Mouse (Mus musculus): ENCODE data around the gene Cdkn2c.
"Not testable (repeated sequence)": the region's sequence is repeated elsewhere in the genome, so short reads cannot be mapped to it uniquely, and the experiment has no call there.

The Cdkn2c gene

DNA sequence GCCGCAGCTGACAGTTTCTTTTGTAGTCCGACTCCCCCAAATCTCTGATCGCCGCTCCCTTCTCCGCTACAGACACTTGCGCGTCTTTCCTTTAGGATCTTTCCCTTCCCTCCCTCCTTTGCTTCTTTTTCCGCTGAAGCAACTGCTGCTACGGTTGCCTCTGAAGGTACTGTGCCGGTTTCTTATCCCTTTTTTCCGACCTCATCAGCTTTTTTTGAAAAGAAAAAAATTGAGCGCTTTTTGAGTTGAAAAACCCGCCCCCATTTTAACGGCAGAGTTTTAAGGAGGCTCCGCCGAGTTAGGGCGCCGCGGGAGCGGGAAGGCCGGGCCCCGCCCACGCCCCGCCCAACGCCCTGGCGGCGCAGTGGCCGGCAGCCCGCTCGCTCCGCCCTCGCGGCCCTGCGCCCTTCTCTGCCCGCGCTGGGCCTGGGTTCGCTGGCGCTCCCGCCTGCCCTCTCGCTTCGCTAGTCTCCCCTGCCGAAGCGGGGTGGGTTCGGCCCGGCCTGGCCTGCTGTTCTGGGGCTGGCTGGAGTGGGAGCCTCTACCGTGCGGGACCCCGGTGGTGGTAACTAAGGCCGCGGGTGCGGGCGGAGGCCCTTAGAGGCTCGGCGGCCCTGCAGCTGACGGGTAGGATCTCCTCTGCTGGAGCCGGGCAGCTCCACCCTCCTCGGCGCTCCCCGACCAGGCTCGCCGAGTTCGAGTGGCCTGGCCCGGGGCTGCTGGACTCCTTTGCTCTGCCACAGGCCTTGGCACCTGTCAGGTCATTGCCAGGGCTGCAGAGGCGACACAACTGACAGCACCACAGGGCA, at the start of gene Cdkn2c:
Gene Cdkn2c (minus strand): TSS at position 729 of the 809 bp plus-strand sequence.
- DNase-seq (ENCODE audit: low read depth, low spot score): peak; percentile 89

DNA sequence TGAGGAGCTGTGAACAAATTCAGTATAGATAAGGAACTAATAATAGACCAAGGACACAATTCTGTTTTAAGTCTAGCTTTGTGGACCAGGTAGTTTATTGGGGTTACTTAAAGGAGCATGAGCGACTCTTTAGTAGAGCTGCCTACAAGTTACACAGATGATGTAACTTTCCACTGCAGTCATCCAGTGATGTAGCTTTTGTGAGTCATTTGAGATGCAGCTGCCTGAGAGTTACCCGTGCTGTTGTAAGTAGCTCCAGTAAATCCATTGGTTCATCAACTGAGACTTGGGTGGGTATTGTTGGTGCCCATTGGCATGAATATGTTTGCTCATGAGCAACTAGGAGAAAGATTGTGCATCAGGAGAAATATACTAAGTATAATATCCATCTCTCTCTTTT, 38.4 kb upstream of the Cdkn2c start:
- no peak for DNase-seq (ENCODE audit: low read depth, low spot score)

DNA sequence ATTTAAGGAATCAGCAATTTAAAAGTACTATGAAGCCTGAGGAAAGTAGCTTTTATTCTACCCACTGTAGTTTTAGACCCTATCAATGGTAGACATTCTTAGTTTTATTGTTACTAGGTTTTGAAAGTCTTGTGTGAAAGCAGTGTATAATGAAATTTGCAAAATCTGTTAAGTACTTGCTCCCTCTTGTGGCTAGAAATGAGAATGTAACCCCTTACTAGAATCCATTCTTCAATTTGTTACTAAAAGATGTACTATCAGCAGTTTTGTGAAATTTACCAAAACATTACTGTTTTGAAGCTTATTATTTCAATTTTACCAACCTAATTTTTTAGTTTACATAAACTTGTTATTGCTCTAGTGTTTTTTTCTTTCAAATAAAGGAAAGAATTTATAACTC, 36.6 kb upstream of the Cdkn2c start:
- peak; percentile 65 for DNase-seq (ENCODE audit: low read depth, low spot score)

DNA sequence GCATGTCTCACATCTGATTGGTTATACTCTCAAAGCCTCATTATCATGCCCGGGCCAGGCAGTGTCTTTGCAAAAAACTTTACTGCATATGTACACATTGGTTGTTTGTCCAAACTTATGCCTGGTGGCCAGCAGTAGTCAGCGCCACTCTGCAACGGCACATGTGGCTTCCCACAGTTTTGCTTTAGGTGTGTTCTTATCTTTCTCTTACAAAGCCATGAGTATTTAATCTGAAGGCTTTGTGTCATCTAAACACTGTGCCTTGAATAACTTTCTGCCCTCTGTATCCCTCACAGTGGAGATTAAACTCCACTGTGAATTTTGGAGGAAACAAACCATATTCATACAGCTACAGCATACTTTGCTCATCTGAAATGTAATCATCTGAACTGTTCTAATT, 33.7 kb upstream of the Cdkn2c start:
- DNase-seq (ENCODE audit: low read depth, low spot score): not testable (repeated sequence)

DNA sequence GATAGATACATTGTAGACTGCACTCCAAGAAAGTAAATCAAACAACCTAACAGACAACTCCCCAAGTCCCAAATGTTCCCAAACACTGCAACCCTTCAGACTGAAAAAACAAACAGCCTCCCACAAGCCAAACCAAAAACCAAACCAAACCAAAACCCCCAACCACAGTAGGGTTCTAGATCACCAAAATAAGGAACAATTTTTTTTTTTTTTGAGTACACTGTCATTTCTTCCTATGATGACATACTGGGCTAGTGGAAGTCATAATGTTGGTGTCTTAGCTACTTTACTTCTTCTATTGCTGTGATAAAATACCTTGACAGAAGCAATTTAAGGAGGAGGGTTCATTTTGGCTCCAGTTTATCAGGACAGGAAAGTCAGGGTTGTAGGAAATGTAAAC, 25.7 kb upstream of the Cdkn2c start:
- DNase-seq (ENCODE audit: low read depth, low spot score): no peak

DNA sequence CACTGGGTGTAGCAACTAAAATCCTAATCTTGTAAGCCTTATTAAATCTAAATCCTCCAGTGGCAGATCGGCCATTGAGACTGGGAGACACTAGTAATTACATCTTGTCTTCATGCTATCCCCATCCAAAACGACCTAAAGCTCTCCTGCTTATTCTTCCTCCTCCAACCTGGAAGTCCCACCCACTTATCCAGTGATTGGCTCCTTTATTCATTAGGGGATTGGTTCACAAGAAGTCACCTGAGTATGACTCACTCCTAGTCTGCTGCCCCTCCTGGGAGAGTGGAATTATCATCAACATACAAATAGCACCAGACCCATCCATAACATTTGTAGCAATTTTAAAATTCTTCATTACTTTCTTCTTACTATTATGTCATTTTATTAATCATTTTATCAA, 16.6 kb upstream of the Cdkn2c start:
- no peak for DNase-seq (ENCODE audit: low read depth, low spot score)

DNA sequence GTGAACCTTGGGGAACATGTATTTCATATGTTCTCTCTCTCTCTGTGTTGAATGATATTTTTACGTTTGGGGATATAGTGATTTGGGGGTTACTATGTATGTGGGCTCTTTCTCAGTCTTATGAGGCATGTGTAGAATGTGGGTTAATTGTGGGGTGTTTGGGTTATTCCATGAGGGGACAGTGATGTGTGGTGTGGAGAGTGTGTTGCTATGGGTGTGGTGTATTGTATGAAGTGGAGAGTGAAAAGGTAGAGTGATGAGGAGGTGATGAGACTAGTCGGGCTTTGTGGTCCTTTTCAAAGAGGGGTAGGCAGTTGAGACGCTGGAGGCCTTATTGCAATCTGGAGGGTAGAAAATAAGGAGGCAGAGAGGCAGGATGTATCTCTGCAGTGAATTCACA, 10.2 kb upstream of the Cdkn2c start:
- DNase-seq (ENCODE audit: low read depth, low spot score): no peak

DNA sequence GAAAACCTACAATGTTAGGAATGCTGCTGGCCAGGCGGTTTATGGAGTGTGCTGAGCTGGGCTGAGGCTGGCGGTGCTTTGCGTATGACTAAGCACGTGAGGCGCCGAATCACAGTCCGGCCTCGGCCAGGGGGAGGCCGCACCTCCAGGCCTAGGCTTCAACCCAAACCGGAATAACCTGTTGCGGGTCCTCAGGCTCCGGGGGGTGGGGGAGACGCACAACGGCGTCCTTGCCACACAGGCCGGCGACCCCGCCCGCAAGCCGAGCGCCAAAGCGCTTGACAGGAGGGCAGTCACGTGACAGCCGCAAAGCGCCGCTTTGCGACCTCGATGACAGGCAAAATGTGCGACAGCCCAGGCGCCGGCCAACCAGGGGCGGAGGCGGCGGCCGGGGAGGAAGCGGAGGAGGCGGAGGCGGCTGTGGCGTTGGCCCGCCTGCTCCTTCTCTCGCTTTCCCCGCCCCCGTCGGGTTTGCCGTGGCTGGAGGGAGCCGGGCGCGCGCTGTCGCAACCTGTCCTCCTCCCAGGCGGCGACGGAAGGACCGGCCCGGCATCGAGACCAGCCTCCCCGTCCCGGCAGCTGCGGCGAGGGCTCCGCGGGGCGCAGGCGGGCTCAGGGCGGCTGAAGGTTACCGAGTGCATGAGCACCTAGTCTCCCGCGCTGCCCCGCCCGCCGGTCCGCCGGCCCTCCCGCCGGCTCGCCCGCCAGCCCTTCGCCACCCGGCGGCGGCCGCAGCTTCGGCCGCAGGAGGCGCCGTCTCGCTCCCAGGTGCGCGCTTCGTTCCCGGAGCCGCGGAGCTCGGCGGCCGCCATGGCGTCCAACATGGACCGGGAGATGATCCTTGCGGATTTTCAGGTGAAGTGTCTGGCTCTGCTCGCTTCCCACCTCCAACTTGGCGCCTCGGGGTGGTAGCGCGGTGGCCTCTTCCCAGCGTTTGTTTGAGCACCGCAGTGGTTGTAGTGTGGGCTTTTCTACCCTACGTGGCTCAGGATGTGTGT, 9.5 kb upstream of the Cdkn2c start, which contains the start of gene Faf1:
Gene Faf1 (plus strand): TSS at position 371 of the 998 bp plus-strand sequence.
- peak; percentile 98 for DNase-seq (ENCODE audit: low read depth, low spot score)

DNA sequence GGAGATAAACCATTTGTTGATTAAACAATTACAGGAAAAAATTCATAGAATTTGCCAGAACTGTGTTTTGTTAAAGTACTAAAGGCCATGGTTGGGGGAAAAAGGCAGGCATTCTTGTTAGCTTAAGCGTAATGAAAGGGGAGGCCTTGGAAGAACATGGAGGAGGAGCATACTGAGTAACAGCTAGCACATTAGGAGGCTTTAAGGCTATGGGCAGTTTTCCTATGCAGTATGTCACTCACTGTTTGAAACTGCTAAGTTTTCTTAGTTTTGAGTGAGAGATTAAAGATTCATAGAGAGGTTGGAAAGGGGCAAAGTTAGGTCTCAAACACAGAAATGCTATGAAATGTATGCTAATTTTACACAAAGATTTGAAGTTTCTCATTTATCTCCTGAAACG, 7.1 kb upstream of the Cdkn2c start:
- no peak for DNase-seq (ENCODE audit: low read depth, low spot score)

DNA sequence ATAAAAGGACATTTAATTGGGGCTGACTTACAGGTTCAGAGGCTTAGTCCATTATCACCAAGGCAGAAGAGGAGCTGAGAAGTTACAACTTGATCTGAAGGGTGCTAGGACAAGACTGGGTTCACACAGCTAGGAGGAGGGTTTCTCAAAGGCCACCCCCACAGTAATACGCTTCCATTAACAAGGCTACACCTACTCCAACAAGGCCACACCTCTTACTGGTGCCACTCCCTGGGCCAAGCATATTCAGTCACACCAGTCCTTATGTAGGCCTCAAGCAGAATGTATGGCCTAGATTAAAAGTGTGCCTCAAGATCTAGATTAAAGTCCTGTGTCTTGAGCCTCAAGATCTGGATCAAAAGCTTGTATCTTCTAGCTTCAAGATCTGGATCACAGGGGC, 5.0 kb upstream of the Cdkn2c start:
- no peak for DNase-seq (ENCODE audit: low read depth, low spot score)

DNA sequence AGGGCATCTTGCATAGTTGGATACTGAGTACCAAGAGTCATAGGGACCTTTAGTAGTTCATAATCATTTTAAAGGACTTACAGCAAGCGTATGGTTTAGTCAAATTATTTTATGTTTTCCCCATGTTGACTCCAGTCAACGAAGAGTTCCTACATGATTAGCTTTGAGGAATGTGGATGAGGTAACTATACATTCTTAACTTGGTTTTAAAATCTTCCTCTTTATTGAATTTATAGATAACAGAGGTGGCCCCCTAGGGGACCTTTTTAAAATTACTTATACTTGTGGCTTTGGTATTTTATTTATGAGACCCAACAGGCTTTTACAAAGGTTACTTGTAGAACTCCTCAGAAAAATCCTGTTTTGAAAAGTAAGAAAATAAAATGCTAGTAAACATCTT, 3.2 kb upstream of the Cdkn2c start:
- peak; percentile 65 for DNase-seq (ENCODE audit: low read depth, low spot score)

DNA sequence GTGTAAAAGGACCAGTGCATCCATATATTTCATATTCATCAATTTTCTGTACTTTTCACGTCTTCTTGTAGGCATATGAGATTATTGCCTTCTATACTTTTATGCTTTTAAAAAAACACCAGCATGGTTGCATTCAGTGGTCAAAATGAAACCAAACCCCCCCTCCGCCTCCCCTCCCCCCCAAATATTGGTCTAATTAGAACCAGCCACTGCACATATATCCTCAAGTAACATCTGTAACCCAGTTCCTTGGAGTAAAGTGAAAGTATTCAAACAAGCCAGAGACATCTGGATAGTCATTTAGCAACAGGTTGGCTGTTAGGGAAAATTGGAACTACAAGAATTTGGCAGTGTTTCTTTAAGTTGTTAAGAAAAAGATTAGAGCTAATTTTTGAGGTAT, 529 bp upstream of the Cdkn2c start:
- no peak for DNase-seq (ENCODE audit: low read depth, low spot score)

DNA sequence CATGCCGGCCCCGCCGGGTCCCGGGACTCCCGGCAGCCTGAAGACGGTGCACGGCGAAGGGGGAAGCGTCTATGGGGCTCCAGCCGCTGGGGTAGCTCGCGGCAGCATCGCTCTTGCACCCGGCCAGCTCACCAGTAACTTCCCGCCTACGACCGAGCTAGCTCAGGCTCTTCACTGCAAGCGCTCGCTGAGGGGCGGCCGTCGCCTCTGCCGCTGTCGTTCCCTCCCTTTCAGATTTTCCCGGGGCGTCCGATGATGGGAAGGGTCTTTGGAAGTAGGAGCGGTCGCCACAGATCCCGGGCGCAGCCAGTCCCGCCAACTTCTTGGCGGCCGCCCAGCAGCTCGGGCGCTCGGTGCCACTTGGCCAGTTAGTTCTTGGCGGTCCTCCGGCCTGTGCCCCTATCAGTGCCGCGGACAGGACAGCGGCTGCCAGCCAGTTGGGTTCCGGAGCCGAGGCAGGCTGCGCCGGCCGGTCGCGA, 968 bp downstream of the Cdkn2c start:
- peak; percentile 66 for DNase-seq (ENCODE audit: low read depth, low spot score)

DNA sequence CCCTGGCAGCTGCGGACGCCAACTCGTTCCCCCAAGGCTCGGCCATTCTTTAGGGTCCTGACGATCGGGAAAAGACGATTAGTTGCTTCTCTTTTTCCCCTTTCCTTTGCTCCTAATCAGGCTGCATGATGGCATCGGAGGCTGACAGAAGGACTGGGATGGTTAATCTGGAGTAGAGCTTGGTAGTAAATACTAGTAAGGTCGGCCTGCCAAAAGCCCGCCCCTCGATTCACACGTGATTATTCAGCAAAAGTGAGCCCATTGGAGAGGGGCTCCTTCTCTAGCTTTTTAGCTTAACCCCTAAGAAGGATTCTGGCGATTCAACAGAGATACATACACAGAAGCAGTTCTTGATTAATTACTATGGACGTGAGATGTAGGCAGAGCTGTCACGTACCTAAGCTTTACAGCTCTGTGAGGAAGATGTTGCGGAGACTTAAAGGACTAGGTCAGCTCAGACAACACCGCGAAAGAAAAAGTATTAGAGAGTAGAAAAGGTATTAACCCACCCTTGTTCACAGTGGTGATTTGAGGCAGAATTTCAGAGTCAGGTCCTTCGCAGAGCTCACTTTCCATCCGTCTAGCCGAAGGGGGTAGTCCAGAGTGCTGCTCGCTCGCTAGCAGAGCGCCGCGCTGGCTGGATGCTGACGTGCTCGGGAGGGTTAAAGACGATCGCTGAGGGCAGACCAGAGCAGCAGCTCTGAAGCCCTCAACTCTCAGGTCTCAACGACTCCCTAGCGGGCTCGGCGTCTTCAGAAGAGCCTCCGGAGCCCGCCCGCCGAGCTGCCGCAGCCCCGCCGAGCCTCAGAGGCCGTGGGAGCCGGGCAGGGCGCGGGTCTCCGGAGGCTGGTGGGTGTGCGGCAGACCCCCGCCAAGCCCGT, 1.6 kb downstream of the Cdkn2c start:
- DNase-seq (ENCODE audit: low read depth, low spot score): peak; percentile 75

DNA sequence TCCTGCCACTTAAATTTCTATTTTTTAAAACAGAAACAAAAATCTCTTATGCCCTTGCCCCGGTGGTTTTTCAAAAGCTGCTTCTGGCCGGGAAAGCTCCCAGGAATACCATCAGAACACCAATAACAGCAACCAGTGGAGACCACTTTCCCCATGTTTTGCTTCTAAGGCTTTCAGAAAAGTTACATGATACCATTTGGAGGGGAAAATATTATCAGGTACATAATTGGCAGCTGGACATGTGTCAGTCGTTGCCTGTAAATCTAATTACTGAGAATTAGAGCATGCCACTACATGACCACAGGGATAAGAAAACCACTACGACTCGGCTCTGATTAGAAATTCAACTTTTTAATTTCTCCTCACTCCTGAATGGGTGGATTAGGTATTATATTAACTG, 2.9 kb downstream of the Cdkn2c start:
- DNase-seq (ENCODE audit: low read depth, low spot score): no peak

DNA sequence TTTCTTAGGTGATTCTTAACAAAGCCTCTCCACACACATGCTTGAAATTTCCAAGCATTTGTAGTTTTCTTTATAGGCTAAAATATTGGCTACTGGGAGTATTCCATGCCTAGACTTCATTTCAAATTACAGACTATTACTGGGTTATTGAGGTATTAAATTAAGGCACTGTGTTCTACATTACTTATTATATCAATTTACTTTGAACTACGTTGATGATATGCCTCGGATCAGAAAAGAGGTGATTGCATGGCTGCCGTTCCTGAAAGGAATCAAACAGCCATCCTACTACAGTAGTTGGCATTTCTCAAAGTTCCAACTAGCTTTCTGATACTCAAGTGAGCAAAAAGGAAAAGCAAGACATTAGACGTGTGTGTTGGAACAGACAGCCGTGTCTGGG, 4.7 kb downstream of the Cdkn2c start:
- DNase-seq (ENCODE audit: low read depth, low spot score): no peak

DNA sequence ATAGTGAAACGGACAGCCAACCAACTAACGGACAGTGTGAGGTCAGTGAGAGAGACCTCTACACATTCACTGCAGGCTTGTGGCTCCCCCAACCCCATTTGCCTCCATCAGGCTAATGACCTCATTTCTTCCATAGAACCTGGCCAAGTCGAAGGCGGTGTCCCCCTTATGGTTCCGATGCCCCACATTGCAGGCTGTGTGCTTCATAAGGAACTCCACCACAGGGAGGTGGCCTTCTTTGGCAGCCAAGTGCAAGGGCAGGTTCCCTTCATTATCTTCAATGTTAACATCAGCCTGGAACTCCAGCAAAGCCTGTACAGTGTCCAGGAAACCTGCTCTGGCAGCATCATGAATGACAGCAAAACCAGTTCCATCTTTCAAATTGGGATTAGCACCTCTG, 5.8 kb downstream of the Cdkn2c start:
- DNase-seq (ENCODE audit: low read depth, low spot score): no peak

DNA sequence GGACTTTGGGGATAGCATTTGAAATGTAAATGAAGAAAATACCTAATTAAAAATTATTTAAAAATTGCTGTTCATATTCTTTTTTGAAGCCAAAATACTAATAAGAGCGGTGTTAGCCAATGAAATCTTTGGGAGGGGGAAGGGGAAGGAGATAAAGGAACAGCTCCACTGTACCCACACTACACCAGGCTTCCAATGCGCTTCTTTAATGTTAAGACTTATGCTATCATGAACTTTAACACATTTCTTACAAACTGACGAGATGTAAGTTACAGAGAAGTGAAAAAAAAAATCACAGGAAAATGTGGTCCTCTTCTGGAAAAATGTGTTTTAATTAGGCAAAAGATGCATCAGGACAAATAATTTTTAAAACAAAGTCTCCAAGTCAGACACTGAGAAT, 6.4 kb downstream of the Cdkn2c start:
- DNase-seq (ENCODE audit: low read depth, low spot score): no peak

DNA sequence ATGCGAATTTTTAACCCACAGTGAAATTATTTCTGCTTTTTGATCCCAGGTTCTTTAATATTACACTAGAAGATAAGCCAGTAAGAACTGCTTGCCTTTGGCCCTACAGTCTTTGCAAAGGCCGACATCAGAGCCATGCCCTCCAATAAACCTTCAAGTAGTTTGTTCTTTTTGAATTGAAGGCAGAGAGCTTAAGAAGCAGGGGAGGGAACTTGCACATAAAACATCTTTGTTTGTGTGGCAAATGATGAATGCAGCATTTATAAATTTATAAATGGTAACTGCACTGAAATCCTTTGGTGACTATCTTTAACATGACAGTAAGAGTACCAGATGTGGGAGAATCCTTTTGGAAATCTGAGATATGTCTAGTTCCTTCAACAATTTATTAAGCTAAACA, 7.4 kb downstream of the Cdkn2c start:
- DNase-seq (ENCODE audit: low read depth, low spot score): no peak

DNA sequence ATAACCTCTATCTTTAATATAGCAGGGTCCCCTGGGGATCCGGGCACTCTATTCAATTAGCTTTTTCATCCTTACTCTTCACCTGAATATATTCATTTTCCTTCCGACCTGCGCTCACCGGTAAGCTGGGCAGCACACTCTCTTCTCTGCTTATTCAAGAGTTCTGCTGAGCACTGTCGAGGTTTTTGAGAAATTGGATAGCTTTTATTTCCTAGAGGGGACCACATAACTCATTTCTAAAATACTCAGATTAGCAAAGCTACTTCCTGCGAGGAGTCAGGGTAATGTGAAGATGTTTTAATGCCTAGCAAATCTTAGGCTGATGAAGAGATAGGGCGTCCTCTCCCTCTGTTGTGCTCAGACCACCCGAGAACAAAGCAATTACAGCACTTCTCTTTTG, 8.2 kb downstream of the Cdkn2c start:
- DNase-seq (ENCODE audit: low read depth, low spot score): no peak

DNA sequence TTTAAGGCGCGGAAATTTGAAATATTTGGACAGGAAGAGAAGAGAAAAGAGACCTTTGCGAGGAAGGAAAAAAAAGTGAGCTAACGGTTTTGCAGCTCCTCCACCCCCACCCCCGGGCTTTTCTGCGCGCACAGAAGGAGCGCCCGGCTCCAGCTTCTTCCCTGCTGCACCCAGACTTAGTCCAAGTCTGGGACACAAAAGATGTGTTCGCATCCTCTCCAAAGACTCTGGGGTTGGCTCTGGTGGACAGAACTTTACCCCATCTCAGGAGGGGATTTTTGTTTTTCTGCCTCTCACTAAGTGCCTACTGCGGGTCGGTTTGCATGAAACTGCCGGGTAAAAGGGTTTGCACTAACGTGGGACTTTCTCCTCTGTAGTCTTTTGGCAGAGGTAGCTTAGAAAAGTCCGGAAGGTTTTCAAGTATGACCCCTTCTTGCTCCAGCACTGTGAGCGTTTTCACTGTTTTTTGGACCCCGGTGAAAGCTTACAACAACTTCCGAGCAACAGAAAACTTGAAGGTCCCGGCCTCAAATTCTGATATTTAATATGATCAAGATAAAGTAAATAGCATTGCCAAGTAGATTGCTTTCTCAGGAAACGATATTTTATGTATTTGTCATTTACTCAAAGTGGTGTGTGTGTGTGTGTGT, 9.0 kb downstream of the Cdkn2c start:
- DNase-seq (ENCODE audit: low read depth, low spot score): peak; percentile 47
